ENCODE assay signal across 25 mouse cellular contexts in the genomic region with DNA sequence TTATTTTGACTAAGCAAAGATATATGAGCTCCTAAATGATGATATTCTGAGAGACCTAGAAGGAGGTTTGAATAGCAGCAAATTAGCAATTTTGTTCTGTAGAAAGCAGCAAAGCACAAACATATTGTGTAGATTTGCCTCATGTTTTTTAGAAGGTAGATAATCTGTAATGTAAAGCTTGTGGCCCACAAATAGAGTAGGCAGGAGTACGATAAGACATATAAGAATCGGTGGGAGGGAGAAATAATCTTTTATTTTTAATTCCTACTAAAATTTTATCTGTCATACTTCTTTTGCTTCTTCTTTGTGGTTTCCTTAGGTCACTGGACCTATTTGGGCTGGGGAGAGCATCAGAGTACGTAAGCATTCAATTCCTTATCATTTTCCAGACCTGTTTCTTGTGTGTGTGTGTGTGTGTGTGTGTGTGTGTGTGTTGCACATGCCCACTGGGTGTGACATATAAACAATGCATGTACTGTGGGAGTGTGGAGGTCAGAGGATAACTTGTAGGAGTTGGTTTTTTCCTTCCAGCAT.
"Had no signal": no experiment of that assay in that cellular context is flagged by ENCODE, and none has a peak within 500 bp of the region (broad histone marks: within the 10 kb centered on the region; RNA-seq: fewer than 3 reads in every experiment).

No protein-coding gene starts in this region.

- H3K27me3 ChIP-seq: embryonic facial prominence, embryonic 12.5 days; embryonic facial prominence, embryonic 13.5 days; embryonic facial prominence, embryonic 15.5 days; forebrain, embryonic 12.5 days; forebrain, embryonic 13.5 days; forebrain, embryonic 15.5 days had no signal

- H3K36me3 ChIP-seq: embryonic facial prominence, embryonic 10.5 days; embryonic facial prominence, embryonic 12.5 days; embryonic facial prominence, embryonic 13.5 days; embryonic facial prominence, embryonic 15.5 days; forebrain, embryonic 10.5 days; forebrain, embryonic 12.5 days; forebrain, embryonic 15.5 days had no signal

- H3K4me3 ChIP-seq: embryonic facial prominence, embryonic 10.5 days; embryonic facial prominence, embryonic 12.5 days; embryonic facial prominence, embryonic 13.5 days; embryonic facial prominence, embryonic 15.5 days; erythroblast, embryonic 14.5 days; forebrain, embryonic 10.5 days; forebrain, embryonic 12.5 days; forebrain, embryonic 13.5 days; forebrain, embryonic 15.5 days; gastrocnemius, adult 2 months; heart, adult 2 months had no signal

- H3K27ac ChIP-seq: embryonic facial prominence, embryonic 10.5 days; embryonic facial prominence, embryonic 12.5 days; embryonic facial prominence, embryonic 13.5 days; embryonic facial prominence, embryonic 15.5 days; forebrain, embryonic 10.5 days; forebrain, embryonic 12.5 days; forebrain, embryonic 13.5 days; forebrain, embryonic 15.5 days; gastrocnemius, adult 2 months; heart, adult 2 months had no signal

- H3K9me3 ChIP-seq: embryonic facial prominence, embryonic 10.5 days; embryonic facial prominence, embryonic 12.5 days; embryonic facial prominence, embryonic 13.5 days; embryonic facial prominence, embryonic 15.5 days; forebrain, embryonic 10.5 days; forebrain, embryonic 12.5 days; forebrain, embryonic 13.5 days; forebrain, embryonic 15.5 days had no signal

- DNase-seq: cerebellum, adult 9-10 months; cerebellum, adult 9-11 months; cerebellum, postnatal 10 days; cerebellum, postnatal 14 days; cerebellum, postnatal 25 days; cerebellum, postnatal 36 days; embryo, embryonic 11 days; forebrain, postnatal 0 days; gastrocnemius, adult 2 months; gastrocnemius, postnatal 10 days; gastrocnemius, postnatal 14 days; gastrocnemius, postnatal 25 days; gastrocnemius, postnatal 36 days; heart, adult 11 months; heart, adult 18-20 months; heart, adult 2 months had no signal

- H3K4me1 ChIP-seq: embryonic facial prominence, embryonic 13.5 days; embryonic facial prominence, embryonic 15.5 days had no signal

- H3K9ac ChIP-seq: embryonic facial prominence, embryonic 12.5 days; embryonic facial prominence, embryonic 13.5 days; embryonic facial prominence, embryonic 15.5 days; forebrain, embryonic 12.5 days; forebrain, embryonic 13.5 days; forebrain, embryonic 15.5 days; forebrain, postnatal 0 days had no signal
